In genomic region chr1:131116430-131117011, GRCm38 (mm10) we compare ENCODE assay signal across 9 mouse cellular contexts. TPM values are rescaled to one million over a fixed set of nuclear protein-coding genes. Genes with fewer than 3 reads are reported as not detected.
DNase-seq lines count a peak whose midpoint lies in the region; ATAC-seq and TF ChIP-seq lines count a peak whose summit lies in the region.
"Had no signal": no experiment of that assay in that cellular context is flagged by ENCODE, and none has a peak within 500 bp of the region (broad histone marks: within the 10 kb centered on the region; RNA-seq: fewer than 3 reads in every experiment).

No protein-coding gene starts in this region.

- no peaks in the 10 kb centered on the region for H3K36me3 ChIP-seq in intestine, embryonic 14.5 days (ENCODE audit: control insufficient read depth, insufficient read depth, low read length)
- H3K36me3 ChIP-seq in intestine, postnatal 0 days (ENCODE audit: control insufficient read depth, insufficient read depth): no peaks in the 10 kb centered on the region
- H3K36me3 ChIP-seq in forebrain, embryonic 14.5 days (ENCODE audit: control insufficient read depth, insufficient read depth, low read length): no peaks in the 10 kb centered on the region
- H3K36me3 ChIP-seq in hindbrain, embryonic 13.5 days: no peaks in the 10 kb centered on the region
- H3K36me3 ChIP-seq in midbrain, embryonic 14.5 days (ENCODE audit: control insufficient read depth, insufficient read depth, low read length): no peaks in the 10 kb centered on the region
- no peaks in the 10 kb centered on the region for H3K36me3 ChIP-seq in kidney, adult 2 months (ENCODE audit: control insufficient read depth, insufficient read depth, low read length)
- H3K36me3 ChIP-seq: embryonic facial prominence, embryonic 15.5 days had no signal

- 69% methylated on average over 13 of the region's 13 CpGs for whole genome bisulfite sequencing in intestine, embryonic 14.5 days
- 72% methylated on average over 13 of the region's 13 CpGs for WGBS in intestine, postnatal 0 days
- 44% methylated on average over 13 of the region's 13 CpGs for WGBS in forebrain, embryonic 14.5 days
- 48% methylated on average over 13 of the region's 13 CpGs for WGBS in hindbrain, embryonic 13.5 days
- WGBS in midbrain, embryonic 14.5 days: 45% methylated on average over 13 of the region's 13 CpGs
- 66% methylated on average over 13 of the region's 13 CpGs for WGBS in kidney, adult 2 months

- no peak for TF ChIP-seq CTCF in intestine, postnatal 0 days (IDR thresholded peaks at IDR 0.05; ENCODE audit: low read depth)
- TF ChIP-seq CTCF in kidney, adult 2 months (conservative IDR thresholded peaks at IDR 0.05; ENCODE audit: insufficient read depth, insufficient read length, low read depth, low read length): no peak

- no peak overlapping the region for H3K4me3 ChIP-seq in intestine, embryonic 14.5 days (ENCODE audit: low read depth, low read length)
- H3K4me3 ChIP-seq in intestine, postnatal 0 days (ENCODE audit: low read depth, low read length): no peak overlapping the region
- no peak overlapping the region for H3K4me3 ChIP-seq in forebrain, embryonic 14.5 days (ENCODE audit: low read depth, low read length)
- no peak overlapping the region for H3K4me3 ChIP-seq in hindbrain, embryonic 13.5 days
- no peak overlapping the region for H3K4me3 ChIP-seq in midbrain, embryonic 14.5 days (replicated peaks; ENCODE audit: low read depth, low read length)
- H3K4me3 ChIP-seq in kidney, adult 2 months (ENCODE audit: insufficient read depth, low read depth, low read length): no peak overlapping the region
- H3K4me3 ChIP-seq: embryonic facial prominence, embryonic 15.5 days had no signal

- 0 out of 2 replicates have a peak, but pooled peaks have one; percentile 30 for ATAC-seq in intestine, embryonic 14.5 days (replicated peaks; ENCODE audit: low FRiP score, low TSS enrichment, low read depth)
- ATAC-seq in intestine, postnatal 0 days: no peak
- ATAC-seq in forebrain, embryonic 14.5 days: peak; percentile 78
- ATAC-seq in hindbrain, embryonic 13.5 days (ENCODE audit: low FRiP score): peak; percentile 55
- ATAC-seq in midbrain, embryonic 14.5 days (ENCODE audit: low FRiP score, low TSS enrichment): peak; percentile 48; the same call in 1 of the 2 replicates

- H3K4me2 ChIP-seq in intestine, embryonic 14.5 days (ENCODE audit: low read length): no peak overlapping the region
- H3K4me2 ChIP-seq in intestine, postnatal 0 days (replicated peaks; ENCODE audit: low read depth): no peak overlapping the region
- no peak overlapping the region for H3K4me2 ChIP-seq in forebrain, embryonic 14.5 days (ENCODE audit: low read length)
- H3K4me2 ChIP-seq in hindbrain, embryonic 13.5 days: no peak overlapping the region
- H3K4me2 ChIP-seq in midbrain, embryonic 14.5 days (ENCODE audit: low read length): peak overlapping the region; percentile 16; the same call in 1 of the 2 replicates
- H3K4me2 ChIP-seq: embryonic facial prominence, embryonic 15.5 days had no signal

- no peak for DNase-seq in intestine, embryonic 14.5 days (ENCODE audit: low spot score)
- DNase-seq in forebrain, embryonic 14.5 days (ENCODE audit: low spot score): peak; percentile 79
- peak; percentile 47 for DNase-seq in midbrain, embryonic 14.5 days
- DNase-seq in embryo, embryonic 10 days (ENCODE audit: low spot score): no peak
- no peak for DNase-seq in kidney, adult 2 months
- DNase-seq in embryo, embryonic 9.5 days (ENCODE audit: extremely low spot score): no peak

- no peak overlapping the region for H3K9ac ChIP-seq in intestine, embryonic 14.5 days (ENCODE audit: low read length)
- no peak overlapping the region for H3K9ac ChIP-seq in intestine, postnatal 0 days (ENCODE audit: low read depth, low read length)
- H3K9ac ChIP-seq in forebrain, embryonic 14.5 days (ENCODE audit: low read length): peak overlapping the region; percentile 38; the same call in 1 of the 2 replicates
- peak overlapping the region; percentile 7; the same call in 1 of the 2 replicates for H3K9ac ChIP-seq in hindbrain, embryonic 13.5 days
- H3K9ac ChIP-seq in midbrain, embryonic 14.5 days (replicated peaks; ENCODE audit: low read length): no peak overlapping the region
- H3K9ac ChIP-seq: embryonic facial prominence, embryonic 15.5 days had no signal

- H3K27ac ChIP-seq in intestine, embryonic 14.5 days (ENCODE audit: low read depth): no peak overlapping the region
- no peak overlapping the region for H3K27ac ChIP-seq in intestine, postnatal 0 days (ENCODE audit: low read depth, low read length)
- H3K27ac ChIP-seq in forebrain, embryonic 14.5 days (ENCODE audit: low read depth, low read length): peak overlapping the region; percentile 95
- H3K27ac ChIP-seq in hindbrain, embryonic 13.5 days: peak overlapping the region; percentile 81
- H3K27ac ChIP-seq in midbrain, embryonic 14.5 days (replicated peaks; ENCODE audit: low read depth, low read length): peak overlapping the region; percentile 77
- H3K27ac ChIP-seq in kidney, adult 2 months (ENCODE audit: insufficient read depth, low read depth, low read length): no peak overlapping the region
- H3K27ac ChIP-seq: embryonic facial prominence, embryonic 15.5 days had no signal

- no peaks in the 10 kb centered on the region for H3K9me3 ChIP-seq in intestine, embryonic 14.5 days (ENCODE audit: control insufficient read depth, low read length)
- no peaks in the 10 kb centered on the region for H3K9me3 ChIP-seq in intestine, postnatal 0 days (ENCODE audit: control insufficient read depth)
- H3K9me3 ChIP-seq in forebrain, embryonic 14.5 days (replicated peaks; ENCODE audit: control insufficient read depth, low read length): no peaks in the 10 kb centered on the region
- no peaks in the 10 kb centered on the region for H3K9me3 ChIP-seq in hindbrain, embryonic 13.5 days
- H3K9me3 ChIP-seq in midbrain, embryonic 14.5 days (ENCODE audit: control insufficient read depth, low read length): no peaks in the 10 kb centered on the region
- H3K9me3 ChIP-seq: embryonic facial prominence, embryonic 15.5 days had no signal

- H3K27me3 ChIP-seq in intestine, embryonic 14.5 days (replicated peaks; ENCODE audit: control insufficient read depth, insufficient read depth, low read length): no peaks in the 10 kb centered on the region
- no peaks in the 10 kb centered on the region for H3K27me3 ChIP-seq in intestine, postnatal 0 days (replicated peaks; ENCODE audit: control insufficient read depth, insufficient read depth, low read length)
- no peaks in the 10 kb centered on the region for H3K27me3 ChIP-seq in forebrain, embryonic 14.5 days (replicated peaks; ENCODE audit: control insufficient read depth, insufficient read depth, low read length)
- H3K27me3 ChIP-seq in hindbrain, embryonic 13.5 days: 0 out of 2 replicates have a peak, but pooled peaks cover 4% of the 10 kb centered on the region
- no peaks in the 10 kb centered on the region for H3K27me3 ChIP-seq in midbrain, embryonic 14.5 days (ENCODE audit: control insufficient read depth, insufficient read depth, low read length)
- H3K27me3 ChIP-seq in kidney, adult 2 months (replicated peaks; ENCODE audit: control insufficient read depth, insufficient read depth, low read length): no peaks in the 10 kb centered on the region
- H3K27me3 ChIP-seq: embryonic facial prominence, embryonic 15.5 days had no signal

- TF ChIP-seq POLR2A in kidney, adult 2 months (IDR thresholded peaks at IDR 0.05; ENCODE audit: low read depth, low read length): no peak

- peaks cover 6% of the 10 kb centered on the region; the same call in 1 of the 2 replicates for H3K4me1 ChIP-seq in intestine, embryonic 14.5 days (replicated peaks; ENCODE audit: control insufficient read depth, insufficient read depth, low read length)
- H3K4me1 ChIP-seq in intestine, postnatal 0 days (replicated peaks; ENCODE audit: control insufficient read depth, insufficient read depth, low read length): no peaks in the 10 kb centered on the region
- H3K4me1 ChIP-seq in forebrain, embryonic 14.5 days (ENCODE audit: control insufficient read depth, insufficient read depth, low read length): 0 out of 2 replicates have a peak, but pooled peaks cover 7% of the 10 kb centered on the region
- peaks cover 10% of the 10 kb centered on the region for H3K4me1 ChIP-seq in hindbrain, embryonic 13.5 days (replicated peaks)
- H3K4me1 ChIP-seq in midbrain, embryonic 14.5 days (ENCODE audit: control insufficient read depth, insufficient read depth, low read length): no peaks in the 10 kb centered on the region
- H3K4me1 ChIP-seq in kidney, adult 2 months (ENCODE audit: control insufficient read depth, insufficient read depth, low read length): peaks cover 4% of the 10 kb centered on the region

RNA-seq across cellular contexts. Expression of gene Mapkapk2, which starts 18.9 kb away (rescaled TPM):
- 58.1 and 62.4 TPM in 2 replicates for polyA plus RNA-seq in intestine, embryonic 14.5 days (2014; fragmentation: Nextera tagmentation; extraction: Ambion mirVana)
- 34.9 and 35.9 TPM in 2 replicates for polyA plus RNA-seq in intestine, postnatal 0 days (2015; fragmentation: Nextera tagmentation; extraction: Ambion mirVana)
- 24.7 and 35.2 TPM in 2 replicates for polyA plus RNA-seq in forebrain, embryonic 14.5 days (2014; fragmentation: Nextera tagmentation; extraction: Ambion mirVana)
- 22.0 and 23.1 TPM in 2 replicates for polyA plus RNA-seq in hindbrain, embryonic 13.5 days (2015; fragmentation: Nextera tagmentation; extraction: Ambion mirVana)
- 25.0 and 35.0 TPM in 2 replicates for polyA plus RNA-seq in midbrain, embryonic 14.5 days (2014; fragmentation: Nextera tagmentation; extraction: Ambion mirVana)
- polyA plus RNA-seq in kidney, adult 2 months (2012; rRNA removed): 95.3 and 99.5 TPM in 2 replicates

RNA-seq across cellular contexts. Expression of gene Dyrk3, which starts 21.6 kb away (rescaled TPM):
- 5.6 and 5.7 TPM in 2 replicates for polyA plus RNA-seq in intestine, embryonic 14.5 days (2014; fragmentation: Nextera tagmentation; extraction: Ambion mirVana)
- 0.54 and 0.80 TPM in 2 replicates for polyA plus RNA-seq in intestine, postnatal 0 days (2015; fragmentation: Nextera tagmentation; extraction: Ambion mirVana)
- polyA plus RNA-seq in forebrain, embryonic 14.5 days (2014; fragmentation: Nextera tagmentation; extraction: Ambion mirVana): 19.2 and 19.4 TPM in 2 replicates
- 15.5 and 15.6 TPM in 2 replicates for polyA plus RNA-seq in hindbrain, embryonic 13.5 days (2015; fragmentation: Nextera tagmentation; extraction: Ambion mirVana)
- 14.8 and 18.7 TPM in 2 replicates for polyA plus RNA-seq in midbrain, embryonic 14.5 days (2014; fragmentation: Nextera tagmentation; extraction: Ambion mirVana)
- polyA plus RNA-seq in kidney, adult 2 months (2012; rRNA removed): 0.94 and 1.4 TPM in 2 replicates

RNA-seq across cellular contexts. Expression of gene Eif2d, which starts 36.5 kb away (rescaled TPM):
- 62.8 and 66.0 TPM in 2 replicates for polyA plus RNA-seq in intestine, embryonic 14.5 days (2014; fragmentation: Nextera tagmentation; extraction: Ambion mirVana)
- 26.4 and 27.1 TPM in 2 replicates for polyA plus RNA-seq in intestine, postnatal 0 days (2015; fragmentation: Nextera tagmentation; extraction: Ambion mirVana)
- 61.5 and 66.1 TPM in 2 replicates for polyA plus RNA-seq in forebrain, embryonic 14.5 days (2014; fragmentation: Nextera tagmentation; extraction: Ambion mirVana)
- polyA plus RNA-seq in hindbrain, embryonic 13.5 days (2015; fragmentation: Nextera tagmentation; extraction: Ambion mirVana): 52.7 and 52.8 TPM in 2 replicates
- polyA plus RNA-seq in midbrain, embryonic 14.5 days (2014; fragmentation: Nextera tagmentation; extraction: Ambion mirVana): 47.3 and 54.8 TPM in 2 replicates
- 32.1 and 35.5 TPM in 2 replicates for polyA plus RNA-seq in kidney, adult 2 months (2012; rRNA removed)

Comparison
In these comparisons a context has a peak if more than half of its experiments do, and no peak if none do; other contexts are left out.
1. DNase-seq: peak in forebrain, embryonic 14.5 days (single experiment) and midbrain, embryonic 14.5 days (single experiment); none in intestine, embryonic 14.5 days (single experiment), embryo, embryonic 10 days (single experiment), kidney, adult 2 months (single experiment) and embryo, embryonic 9.5 days (single experiment).
2. H3K27ac ChIP-seq: peak in forebrain, embryonic 14.5 days (single experiment), hindbrain, embryonic 13.5 days (single experiment) and midbrain, embryonic 14.5 days (single experiment); none in intestine, embryonic 14.5 days (single experiment), intestine, postnatal 0 days (single experiment) and kidney, adult 2 months (single experiment).
3. H3K9ac ChIP-seq: peak in forebrain, embryonic 14.5 days (single experiment) and hindbrain, embryonic 13.5 days (single experiment); none in intestine, embryonic 14.5 days (single experiment), intestine, postnatal 0 days (single experiment) and midbrain, embryonic 14.5 days (single experiment).